Mouse (Mus musculus): Measurements from ENCODE around the gene Ranbp9. TPM values are rescaled to one million over a fixed set of nuclear protein-coding genes. Genes with fewer than 3 reads are reported as not detected.

The Ranbp9 gene
- polyA plus RNA-seq, 1 experiment from 2014 or later: 8.1 TPM

DNA sequence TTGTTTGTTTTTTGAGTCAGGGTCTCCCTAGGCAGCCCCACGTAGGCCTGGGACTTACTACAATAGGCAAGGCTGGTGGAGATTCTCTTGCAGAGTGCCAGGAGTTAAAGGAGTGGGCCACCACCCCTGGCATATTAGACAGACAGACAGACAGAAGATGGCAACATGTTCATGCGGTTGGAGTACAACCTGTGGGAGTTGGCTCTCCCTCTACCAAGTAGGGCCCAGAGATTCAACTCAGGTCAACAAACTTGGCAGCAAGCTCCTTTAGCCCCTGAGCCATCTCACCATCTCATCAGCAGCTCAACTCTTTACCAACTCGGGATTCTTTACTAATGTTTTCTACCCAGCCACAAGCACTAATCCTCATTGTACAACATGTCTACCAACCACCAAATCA is 30.4 kb downstream of the Ranbp9 start:
- Histone ChIP-seq H3K27ac (ENCODE audit: low read length) (no peak overlapping the region), H3K9ac (ENCODE audit: low read length) (no peak overlapping the region), H3K4me3 (ENCODE audit: low read length) (no peak overlapping the region), H3K4me2 (ENCODE audit: low read depth, low read length) (no peak overlapping the region), H3K36me3 (ENCODE audit: control insufficient read depth, insufficient read depth) (no peaks in the 10 kb centered on the region), H3K9me3 (replicated peaks; ENCODE audit: control insufficient read depth, low read length) (no peaks in the 10 kb centered on the region), H3K27me3 (ENCODE audit: control insufficient read depth, insufficient read depth, low read length) (no peaks in the 10 kb centered on the region), H3K4me1 (ENCODE audit: control insufficient read depth, insufficient read depth, low read length) (peaks cover 27% of the 10 kb centered on the region)
- WGBS: 88% methylated on average over 3 of the region's 3 CpGs
- ATAC-seq (replicated peaks; ENCODE audit: extremely low read depth, insufficient read depth, low FRiP score): no peak

DNA sequence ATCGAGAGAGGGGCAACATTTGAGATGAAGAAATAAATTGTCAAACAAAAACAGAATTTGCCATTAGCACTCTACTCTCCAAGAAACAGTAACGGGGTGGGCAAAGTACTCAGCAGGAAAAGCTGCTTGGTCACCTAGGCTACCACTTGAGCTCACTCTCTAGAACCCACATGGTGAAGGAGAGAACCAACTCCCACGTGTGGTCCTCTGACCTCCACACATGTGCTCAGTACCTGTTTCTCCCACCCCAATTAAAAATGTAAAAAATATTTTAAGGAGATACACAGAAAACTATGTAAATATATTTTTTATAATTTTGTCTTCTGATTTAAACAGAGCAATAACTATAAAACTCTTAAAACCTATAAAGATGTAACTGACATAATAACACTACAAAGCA is 33.4 kb downstream of the Ranbp9 start:
- no peaks in the 10 kb centered on the region for H3K9me3 ChIP-seq (replicated peaks; ENCODE audit: control insufficient read depth, low read length)
- H3K4me3 ChIP-seq (ENCODE audit: low read length): no peak overlapping the region
- H3K9ac ChIP-seq (ENCODE audit: low read length): no peak overlapping the region
- no peak overlapping the region for H3K4me2 ChIP-seq (ENCODE audit: low read depth, low read length)
- no peaks in the 10 kb centered on the region for H3K27me3 ChIP-seq (ENCODE audit: control insufficient read depth, insufficient read depth, low read length)
- no peaks in the 10 kb centered on the region for H3K36me3 ChIP-seq (ENCODE audit: control insufficient read depth, insufficient read depth)
- no peak for ATAC-seq (replicated peaks; ENCODE audit: extremely low read depth, insufficient read depth, low FRiP score)
- WGBS: 63% methylated on average over 3 of the region's 3 CpGs
- H3K4me1 ChIP-seq (ENCODE audit: control insufficient read depth, insufficient read depth, low read length): peaks cover 22% of the 10 kb centered on the region
- H3K27ac ChIP-seq (ENCODE audit: low read length): no peak overlapping the region

DNA sequence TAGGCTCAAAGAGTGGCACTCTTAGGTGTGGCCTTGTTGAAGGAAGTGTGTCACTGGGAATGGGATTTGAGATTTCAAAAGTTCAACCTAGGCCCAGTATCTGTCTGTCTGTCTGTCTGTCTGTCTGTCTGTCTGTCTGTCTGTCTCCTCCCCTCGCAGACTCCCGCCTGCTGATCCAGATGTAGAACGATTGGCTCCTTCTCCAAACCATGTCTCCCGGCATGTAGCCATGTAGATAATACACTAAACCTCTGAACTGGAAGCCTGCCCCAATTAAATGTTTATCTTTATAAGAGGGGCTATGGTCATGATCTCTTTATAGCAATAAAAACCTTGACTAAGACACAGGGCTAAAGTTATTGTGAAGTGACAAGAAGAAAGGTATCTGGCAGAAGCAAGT is 35.3 kb downstream of the Ranbp9 start:
- no peak overlapping the region for H3K9ac ChIP-seq (ENCODE audit: low read length)
- H3K4me1 ChIP-seq (ENCODE audit: control insufficient read depth, insufficient read depth, low read length): peaks cover 18% of the 10 kb centered on the region
- no peak overlapping the region for H3K27ac ChIP-seq (ENCODE audit: low read length)
- H3K27me3 ChIP-seq (ENCODE audit: control insufficient read depth, insufficient read depth, low read length): no peaks in the 10 kb centered on the region
- no peaks in the 10 kb centered on the region for H3K9me3 ChIP-seq (replicated peaks; ENCODE audit: control insufficient read depth, low read length)
- WGBS: 73% methylated on average over 4 of the region's 4 CpGs
- ATAC-seq (replicated peaks; ENCODE audit: extremely low read depth, insufficient read depth, low FRiP score): no peak
- H3K4me2 ChIP-seq (ENCODE audit: low read depth, low read length): no peak overlapping the region
- no peak overlapping the region for H3K4me3 ChIP-seq (ENCODE audit: low read length)
- H3K36me3 ChIP-seq (ENCODE audit: control insufficient read depth, insufficient read depth): no peaks in the 10 kb centered on the region

DNA sequence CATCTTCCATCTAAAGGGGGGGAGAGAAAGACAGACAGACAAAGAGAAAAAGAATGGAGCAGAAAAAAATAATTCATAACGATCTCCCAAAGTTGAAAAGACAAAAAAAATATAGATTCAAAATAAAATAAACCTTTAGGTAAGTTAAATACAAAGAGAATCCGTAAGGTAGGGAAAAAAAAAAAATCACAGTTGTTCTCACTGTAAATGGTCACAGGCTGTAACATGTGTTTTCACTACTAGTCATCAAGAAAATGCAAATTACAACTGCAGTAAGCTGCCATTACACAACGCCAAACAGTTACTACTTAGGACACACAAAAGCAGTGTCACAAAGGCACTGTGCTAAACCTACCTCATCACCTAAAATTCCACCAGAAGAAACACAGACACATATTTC is 36.4 kb downstream of the Ranbp9 start:
- no peak for ATAC-seq (replicated peaks; ENCODE audit: extremely low read depth, insufficient read depth, low FRiP score)
- H3K4me2 ChIP-seq (ENCODE audit: low read depth, low read length): no peak overlapping the region
- H3K4me1 ChIP-seq (ENCODE audit: control insufficient read depth, insufficient read depth, low read length): peaks cover 22% of the 10 kb centered on the region
- H3K9ac ChIP-seq (ENCODE audit: low read length): no peak overlapping the region
- H3K27ac ChIP-seq (ENCODE audit: low read length): no peak overlapping the region
- no peak overlapping the region for H3K4me3 ChIP-seq (ENCODE audit: low read length)
- 96% methylated on average over 3 of the region's 3 CpGs for WGBS
- H3K36me3 ChIP-seq (ENCODE audit: control insufficient read depth, insufficient read depth): no peaks in the 10 kb centered on the region
- no peaks in the 10 kb centered on the region for H3K27me3 ChIP-seq (ENCODE audit: control insufficient read depth, insufficient read depth, low read length)
- H3K9me3 ChIP-seq (replicated peaks; ENCODE audit: control insufficient read depth, low read length): no peaks in the 10 kb centered on the region

DNA sequence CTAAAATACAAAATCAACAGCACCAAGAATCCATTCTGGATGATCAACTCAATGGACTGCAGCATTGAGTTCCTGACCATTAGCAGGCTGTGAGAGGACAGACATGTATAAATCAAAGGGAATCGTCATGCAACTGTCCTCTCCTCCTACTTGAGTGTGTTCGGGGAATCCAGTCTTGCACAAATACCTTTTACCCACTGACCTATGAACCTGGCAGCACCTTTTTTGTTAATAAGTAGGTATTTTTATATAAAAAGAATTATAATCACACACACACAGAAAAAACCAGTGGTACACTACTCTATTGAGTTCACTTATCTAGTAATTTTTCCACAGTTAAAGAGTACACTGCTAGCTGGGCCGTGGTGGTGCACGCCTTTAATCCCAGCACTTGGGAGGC is 37.4 kb downstream of the Ranbp9 start:
- WGBS: 90% methylated on average over 4 of the region's 4 CpGs
- ATAC-seq (replicated peaks; ENCODE audit: extremely low read depth, insufficient read depth, low FRiP score): no peak

DNA sequence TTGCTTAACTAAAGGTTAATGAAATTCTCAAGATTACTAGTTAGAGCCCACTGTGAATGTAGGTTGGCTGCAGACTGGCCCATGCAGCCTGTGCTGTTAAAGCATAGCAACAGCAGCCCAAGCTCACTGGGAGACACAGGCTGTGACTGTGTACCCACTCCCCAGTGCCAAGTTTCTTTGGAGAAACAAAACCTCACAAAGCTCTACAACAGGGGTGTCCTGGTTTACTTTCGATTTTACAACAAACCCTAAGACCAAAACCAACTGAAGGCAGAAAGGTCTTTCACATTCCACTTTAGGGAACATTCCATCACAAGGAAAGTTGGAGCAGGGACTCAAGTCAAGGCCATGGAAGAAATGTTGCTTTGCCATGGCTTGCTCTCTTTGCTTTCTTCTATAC is 38.5 kb downstream of the Ranbp9 start:
- Histone ChIP-seq H3K4me1 (ENCODE audit: control insufficient read depth, insufficient read depth, low read length) (peaks cover 20% of the 10 kb centered on the region), H3K4me2 (ENCODE audit: low read depth, low read length) (no peak overlapping the region), H3K9ac (ENCODE audit: low read length) (no peak overlapping the region), H3K36me3 (ENCODE audit: control insufficient read depth, insufficient read depth) (no peaks in the 10 kb centered on the region), H3K27ac (ENCODE audit: low read length) (no peak overlapping the region), H3K27me3 (ENCODE audit: control insufficient read depth, insufficient read depth, low read length) (no peaks in the 10 kb centered on the region), H3K4me3 (ENCODE audit: low read length) (no peak overlapping the region), H3K9me3 (replicated peaks; ENCODE audit: control insufficient read depth, low read length) (0 out of 2 replicates have a peak, but pooled peaks cover under 1% of the 10 kb centered on the region)
- WGBS: 73% methylated on average over 1 of the region's 1 CpGs
- ATAC-seq (replicated peaks; ENCODE audit: extremely low read depth, insufficient read depth, low FRiP score): no peak

More for the DNA sequence above, 37.4 kb downstream of the Ranbp9 start:
- no peak overlapping the region for H3K27ac ChIP-seq (ENCODE audit: low read length)
- H3K9ac ChIP-seq (ENCODE audit: low read length): no peak overlapping the region
- H3K4me1 ChIP-seq (ENCODE audit: control insufficient read depth, insufficient read depth, low read length): peaks cover 22% of the 10 kb centered on the region
- no peak overlapping the region for H3K4me3 ChIP-seq (ENCODE audit: low read length)
- no peaks in the 10 kb centered on the region for H3K9me3 ChIP-seq (replicated peaks; ENCODE audit: control insufficient read depth, low read length)
- H3K27me3 ChIP-seq (ENCODE audit: control insufficient read depth, insufficient read depth, low read length): no peaks in the 10 kb centered on the region
- H3K4me2 ChIP-seq (ENCODE audit: low read depth, low read length): no peak overlapping the region
- H3K36me3 ChIP-seq (ENCODE audit: control insufficient read depth, insufficient read depth): no peaks in the 10 kb centered on the region

DNA sequence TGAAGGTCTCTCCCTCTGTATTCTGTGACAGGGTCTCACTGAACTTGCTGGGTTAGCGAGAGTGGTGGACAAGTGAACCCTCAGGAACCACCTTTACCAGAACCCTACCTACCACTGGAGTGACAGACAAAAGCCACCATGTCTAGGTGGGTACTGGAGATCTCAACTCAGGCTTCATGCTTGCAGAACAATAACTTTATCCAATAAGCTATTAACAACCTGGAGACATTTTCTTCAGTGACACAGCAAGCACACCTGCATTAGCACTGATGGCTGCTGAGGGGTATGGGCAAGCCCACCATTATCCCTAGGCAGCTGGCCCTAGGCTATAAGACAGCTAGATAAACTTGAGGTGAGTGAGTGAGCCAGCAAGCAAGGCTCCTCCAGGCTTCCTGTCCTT is 40.7 kb downstream of the Ranbp9 start:
- H3K27ac ChIP-seq (ENCODE audit: low read length): no peak overlapping the region
- H3K4me2 ChIP-seq (ENCODE audit: low read depth, low read length): no peak overlapping the region
- H3K27me3 ChIP-seq (ENCODE audit: control insufficient read depth, insufficient read depth, low read length): no peaks in the 10 kb centered on the region
- 0 out of 2 replicates have a peak, but pooled peaks cover 2% of the 10 kb centered on the region for H3K9me3 ChIP-seq (replicated peaks; ENCODE audit: control insufficient read depth, low read length)
- no peaks in the 10 kb centered on the region for H3K36me3 ChIP-seq (ENCODE audit: control insufficient read depth, insufficient read depth)
- ATAC-seq (replicated peaks; ENCODE audit: extremely low read depth, insufficient read depth, low FRiP score): no peak
- WGBS: 85% methylated on average over 1 of the region's 1 CpGs
- no peak overlapping the region for H3K9ac ChIP-seq (ENCODE audit: low read length)
- H3K4me3 ChIP-seq (ENCODE audit: low read length): no peak overlapping the region
- H3K4me1 ChIP-seq (ENCODE audit: control insufficient read depth, insufficient read depth, low read length): peaks cover 9% of the 10 kb centered on the region; the same call in 1 of the 2 replicates

DNA sequence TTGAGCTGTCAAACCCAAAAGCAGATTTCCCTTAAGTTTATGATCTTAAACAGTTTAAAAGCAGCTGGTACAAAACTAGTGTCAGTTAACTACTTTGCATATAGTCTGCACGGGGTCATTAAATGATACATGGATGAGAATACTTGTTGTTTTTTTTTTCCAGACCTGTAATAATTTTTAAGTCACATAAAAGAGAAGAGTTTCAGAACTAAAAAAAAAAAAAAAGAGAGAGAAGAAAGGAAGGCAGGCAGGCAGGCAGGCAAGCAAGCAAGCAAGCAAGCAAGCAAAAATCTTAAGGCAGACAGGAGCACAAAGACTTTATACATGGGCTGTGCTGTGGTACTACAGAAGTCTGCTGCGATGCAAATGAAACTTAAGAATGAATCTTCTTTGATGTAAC is 47.7 kb downstream of the Ranbp9 start:
- no peaks in the 10 kb centered on the region for H3K27me3 ChIP-seq (ENCODE audit: control insufficient read depth, insufficient read depth, low read length)
- H3K27ac ChIP-seq (ENCODE audit: low read length): no peak overlapping the region
- H3K4me2 ChIP-seq (ENCODE audit: low read depth, low read length): no peak overlapping the region
- no peak overlapping the region for H3K9ac ChIP-seq (ENCODE audit: low read length)
- 0 out of 2 replicates have a peak, but pooled peaks cover 2% of the 10 kb centered on the region for H3K9me3 ChIP-seq (replicated peaks; ENCODE audit: control insufficient read depth, low read length)
- peaks cover 2% of the 10 kb centered on the region; the same call in 1 of the 2 replicates for H3K4me1 ChIP-seq (ENCODE audit: control insufficient read depth, insufficient read depth, low read length)
- ATAC-seq (replicated peaks; ENCODE audit: extremely low read depth, insufficient read depth, low FRiP score): no peak
- WGBS: 86% methylated on average over 2 of the region's 2 CpGs
- H3K36me3 ChIP-seq (ENCODE audit: control insufficient read depth, insufficient read depth): 0 out of 2 replicates have a peak, but pooled peaks cover 3% of the 10 kb centered on the region
- H3K4me3 ChIP-seq (ENCODE audit: low read length): no peak overlapping the region

DNA sequence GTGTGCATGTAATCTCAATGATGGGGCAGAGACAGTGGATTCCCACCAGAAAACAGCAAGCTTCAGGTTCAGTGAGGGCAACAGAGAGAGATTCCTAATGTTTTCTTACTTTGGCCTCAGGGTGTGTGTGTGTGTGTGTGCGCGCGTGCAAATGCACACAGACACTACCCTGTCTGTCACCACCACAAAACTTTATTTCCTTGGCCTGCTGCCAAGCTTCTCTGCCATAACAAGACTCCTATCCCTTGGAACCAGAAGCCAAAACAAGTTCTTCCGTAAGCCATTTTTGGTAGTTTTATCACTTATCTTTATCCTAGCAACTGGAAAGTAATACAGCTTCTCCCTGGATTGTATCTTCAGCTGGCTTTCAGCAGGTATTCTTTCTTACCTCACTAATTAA is 52.6 kb downstream of the Ranbp9 start:
- Histone ChIP-seq H3K27me3 (ENCODE audit: control insufficient read depth, insufficient read depth, low read length) (no peaks in the 10 kb centered on the region), H3K27ac (ENCODE audit: low read length) (no peak overlapping the region), H3K4me3 (ENCODE audit: low read length) (no peak overlapping the region), H3K4me2 (ENCODE audit: low read depth, low read length) (no peak overlapping the region), H3K9ac (ENCODE audit: low read length) (no peak overlapping the region), H3K9me3 (replicated peaks; ENCODE audit: control insufficient read depth, low read length) (no peaks in the 10 kb centered on the region), H3K4me1 (ENCODE audit: control insufficient read depth, insufficient read depth, low read length) (no peaks in the 10 kb centered on the region), H3K36me3 (ENCODE audit: control insufficient read depth, insufficient read depth) (0 out of 2 replicates have a peak, but pooled peaks cover 6% of the 10 kb centered on the region)
- 80% methylated on average over 4 of the region's 4 CpGs for WGBS
- ATAC-seq (replicated peaks; ENCODE audit: extremely low read depth, insufficient read depth, low FRiP score): no peak

Measured in heart, embryonic 16.5 days (tissue).